ENCODE assay signal across 8 mouse cellular contexts in genomic region chr15:12205160-12205901, GRCm38 (mm10). TPM values are rescaled to one million over a fixed set of nuclear protein-coding genes. Genes with fewer than 3 reads are reported as not detected.
DNase-seq lines count a peak whose midpoint lies in the region; ATAC-seq and TF ChIP-seq lines count a peak whose summit lies in the region.

No protein-coding gene starts in this region.

- H3K36me3 ChIP-seq in thymus, adult 2 months (ENCODE audit: control insufficient read depth, insufficient read depth, low read length) = no peaks in the 10 kb centered on the region
- no peaks in the 10 kb centered on the region for H3K36me3 ChIP-seq in hindbrain, embryonic 12.5 days
- H3K36me3 ChIP-seq in liver, embryonic 16.5 days (ENCODE audit: control insufficient read depth, insufficient read depth) = no peaks in the 10 kb centered on the region
- no peaks in the 10 kb centered on the region for H3K36me3 ChIP-seq in stomach, embryonic 15.5 days

- no peak for DNase-seq in cerebellum, postnatal 36 days
- no peak for DNase-seq in thymus, adult 2 months
- DNase-seq in thymus, postnatal 4 days = no peak
- no peak for DNase-seq in gastrocnemius, adult 18-20 months (ENCODE audit: low spot score)

- peaks cover 25% of the 10 kb centered on the region for H3K4me1 ChIP-seq in thymus, adult 2 months (replicated peaks; ENCODE audit: control insufficient read depth, insufficient read depth, low read length)
- H3K4me1 ChIP-seq in hindbrain, embryonic 12.5 days = peaks cover 31% of the 10 kb centered on the region
- peaks cover 49% of the 10 kb centered on the region for H3K4me1 ChIP-seq in liver, embryonic 16.5 days (ENCODE audit: control insufficient read depth, low read depth, low read length)
- H3K4me1 ChIP-seq in stomach, embryonic 15.5 days = peaks cover 26% of the 10 kb centered on the region

- TF ChIP-seq POLR2A in thymus, adult 2 months (IDR thresholded peaks at IDR 0.05; ENCODE audit: control insufficient read depth, extremely low read depth, insufficient read depth, low read length, poor library complexity) = no peak

- ATAC-seq in cerebellum, adult (ENCODE audit: insufficient number of reproducible peaks, low FRiP score, low TSS enrichment) = peak; percentile 53
- peak; percentile 86 for ATAC-seq in hindbrain, embryonic 12.5 days (ENCODE audit: low FRiP score)
- peak; percentile 69 for ATAC-seq in liver, embryonic 16.5 days (ENCODE audit: low read depth)
- ATAC-seq in stomach, embryonic 15.5 days (ENCODE audit: insufficient read depth, low FRiP score, low read depth) = peak; percentile 75

- H3K27ac ChIP-seq in thymus, adult 2 months (ENCODE audit: control insufficient read depth, insufficient read depth, low read length) = peak overlapping the region; percentile 33
- H3K27ac ChIP-seq in hindbrain, embryonic 12.5 days = peak overlapping the region; percentile 91
- peak overlapping the region; percentile 94 for H3K27ac ChIP-seq in liver, embryonic 16.5 days (ENCODE audit: low read length)
- H3K27ac ChIP-seq in stomach, embryonic 15.5 days = peak overlapping the region; percentile 92

- H3K27me3 ChIP-seq in thymus, adult 2 months (ENCODE audit: control insufficient read depth, insufficient read depth, low read length) = no peaks in the 10 kb centered on the region
- H3K27me3 ChIP-seq in hindbrain, embryonic 12.5 days = no peaks in the 10 kb centered on the region
- H3K27me3 ChIP-seq in liver, embryonic 16.5 days (ENCODE audit: control insufficient read depth, insufficient read depth, low read depth, low read length) = no peaks in the 10 kb centered on the region
- no peaks in the 10 kb centered on the region for H3K27me3 ChIP-seq in stomach, embryonic 15.5 days (replicated peaks)

- H3K9me3 ChIP-seq in hindbrain, embryonic 12.5 days (replicated peaks) = no peaks in the 10 kb centered on the region
- no peaks in the 10 kb centered on the region for H3K9me3 ChIP-seq in liver, embryonic 16.5 days (replicated peaks; ENCODE audit: control insufficient read depth, low read length)
- no peaks in the 10 kb centered on the region for H3K9me3 ChIP-seq in stomach, embryonic 15.5 days

- H3K4me2 ChIP-seq in hindbrain, embryonic 12.5 days (replicated peaks) = peak overlapping the region; percentile 70
- peak overlapping the region; percentile 90 for H3K4me2 ChIP-seq in liver, embryonic 16.5 days (ENCODE audit: low read depth, low read length)
- H3K4me2 ChIP-seq in stomach, embryonic 15.5 days = peak overlapping the region; percentile 66

- under 1% methylated on average over 72 of the region's 73 CpGs for WGBS in thymus, adult 2 months
- under 1% methylated on average over 61 of the region's 73 CpGs for WGBS in hindbrain, embryonic 12.5 days
- under 1% methylated on average over 64 of the region's 73 CpGs for WGBS in liver, embryonic 16.5 days (ENCODE audit: insufficient replicate concordance)
- 0% methylated on average over 48 of the region's 73 CpGs for WGBS in stomach, embryonic 15.5 days

- H3K9ac ChIP-seq in hindbrain, embryonic 12.5 days = peak overlapping the region; percentile 94
- peak overlapping the region; percentile 97 for H3K9ac ChIP-seq in liver, embryonic 16.5 days (ENCODE audit: low read depth, low read length)
- peak overlapping the region; percentile 96 for H3K9ac ChIP-seq in stomach, embryonic 15.5 days

- peak overlapping the region; percentile 75 for H3K4me3 ChIP-seq in thymus, adult 2 months (ENCODE audit: control insufficient read depth, insufficient read depth, low read length)
- H3K4me3 ChIP-seq in hindbrain, embryonic 12.5 days = peak overlapping the region; percentile 98
- peak overlapping the region; percentile 93 for H3K4me3 ChIP-seq in liver, embryonic 16.5 days (ENCODE audit: low read depth, low read length)
- peak overlapping the region; percentile 87 for H3K4me3 ChIP-seq in stomach, embryonic 15.5 days (replicated peaks)

- TF ChIP-seq CTCF in thymus, adult 2 months (IDR thresholded peaks at IDR 0.05; ENCODE audit: borderline replicate concordance, control insufficient read depth, extremely low read depth, insufficient read depth, low read length, poor library complexity) = no peak; the same call in 1 of the 2 replicates

RNA-seq across cellular contexts. Expression of gene Mtmr12, which starts 0.5 kb away (rescaled TPM):
- polyA plus RNA-seq in thymus, adult 2 months (2012; rRNA removed) = 49.2 and 50.0 TPM in 2 replicates
- polyA plus RNA-seq in hindbrain, embryonic 12.5 days (2016; fragmentation: Nextera tagmentation; extraction: Ambion mirVana) = 16.5 and 16.6 TPM in 2 replicates
- polyA plus RNA-seq in liver, embryonic 16.5 days (2015; fragmentation: Nextera tagmentation; extraction: Ambion mirVana) = 6.7 and 8.0 TPM in 2 replicates
- 14.9 and 18.8 TPM in 2 replicates for polyA plus RNA-seq in stomach, embryonic 15.5 days (2015; fragmentation: Nextera tagmentation; extraction: Ambion mirVana)
- 1 to 10 TPM; 2.2 to 4.0 TPM for total RNA-seq in gastrocnemius, adult 18-20 months (2021)

Comparison
In these comparisons a context has a peak if more than half of its experiments do, and no peak if none do; other contexts are left out.
1. H3K27ac ChIP-seq: peak in every context shown above with its lines; median percentile 94 in liver, embryonic 16.5 days; 92 in stomach, embryonic 15.5 days; 91 in hindbrain, embryonic 12.5 days; 33 in thymus, adult 2 months.